Mouse (Mus musculus) heart, postnatal 36 days (tissue): ENCODE measurements around the gene Igf2r. TPM values are rescaled to one million over a fixed set of nuclear protein-coding genes. Genes with fewer than 3 reads are reported as not detected.
"Not testable (repeated sequence)": the region's sequence is repeated elsewhere in the genome, so short reads cannot be mapped to it uniquely, and the experiment has no call there.

Experiments used
- DNase-seq, 2 experiments: peaks; one replicate each; pipeline ENCODE4 v3.0.0; 2021 to 2022
- intact Hi-C: fragments of 180-260 bp; cut with DNase I; formaldehyde crosslinking; loops from one replicate; pipeline ENCODE4 v1.15.1; 2025
- total RNA-seq, 2 experiments: library from RNA; stranded (reverse); gene quantifications; 2 replicates each; pipeline ENCODE4 v1.2.3; 2021

The Igf2r gene
- total RNA-seq, 2 experiments from 2014 or later, result 109 to 113 TPM

DNA sequence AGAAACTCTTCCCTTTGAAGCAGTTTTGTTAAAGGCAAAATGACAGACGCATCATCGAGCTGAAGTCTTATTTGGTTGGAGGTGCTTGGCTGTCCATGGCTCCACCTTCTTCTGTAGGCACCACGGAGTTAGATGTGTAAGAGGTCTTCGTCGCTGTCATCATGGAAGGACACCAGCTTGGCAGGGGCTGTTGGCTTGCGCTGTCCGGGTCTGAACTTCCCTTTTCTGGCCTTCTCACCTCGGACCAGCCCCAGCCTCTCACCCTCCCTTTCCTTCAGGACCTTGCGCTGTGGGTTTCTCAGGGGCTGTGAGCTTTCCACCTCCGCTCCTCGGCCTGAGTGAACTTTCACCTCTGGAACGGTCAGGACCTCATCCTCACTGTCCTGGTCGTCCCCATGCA is 85.9 kb downstream of the Igf2r start:
- no peak for DNase-seq
- intact Hi-C loops, result no loop called here

GRCm38 (mm10) chr17:12678261-12678660 is 91.2 kb downstream of the Igf2r start:
- no peak for DNase-seq
- intact Hi-C loops, result loop anchor here (2.0 kb wide), 1 partner anchor 17 kb away; no protein-coding TSS in a partner anchor

DNA sequence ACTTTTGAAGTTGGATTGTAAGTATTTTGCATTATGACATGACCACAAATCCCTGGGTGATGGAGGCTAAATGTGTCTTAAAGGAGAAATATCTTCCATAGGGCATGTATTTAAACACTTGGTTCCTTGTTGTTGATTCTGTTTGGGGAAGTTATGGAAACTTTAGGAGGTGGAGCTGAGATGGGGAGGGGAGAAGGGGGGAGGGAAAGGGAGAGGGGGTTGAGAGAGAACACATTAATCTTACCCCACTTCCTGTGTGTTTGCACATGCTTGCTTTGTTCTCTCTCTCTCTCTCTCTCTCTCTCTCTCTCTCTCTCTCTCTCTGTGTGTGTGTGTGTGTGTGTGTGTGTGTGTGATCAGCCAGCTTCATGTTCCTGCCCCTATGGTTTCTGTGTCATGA is 92.3 kb downstream of the Igf2r start:
- no peak for DNase-seq
- intact Hi-C loops, result no loop called here

GRCm38 (mm10) chr17:12675646-12676045 is 93.8 kb downstream of the Igf2r start, which contains the start of gene Slc22a1:
Gene Slc22a1, minus strand, starts transcription at chr17:12675829.
- intact Hi-C loops, result no loop called here
- DNase-seq, result no peak

DNA sequence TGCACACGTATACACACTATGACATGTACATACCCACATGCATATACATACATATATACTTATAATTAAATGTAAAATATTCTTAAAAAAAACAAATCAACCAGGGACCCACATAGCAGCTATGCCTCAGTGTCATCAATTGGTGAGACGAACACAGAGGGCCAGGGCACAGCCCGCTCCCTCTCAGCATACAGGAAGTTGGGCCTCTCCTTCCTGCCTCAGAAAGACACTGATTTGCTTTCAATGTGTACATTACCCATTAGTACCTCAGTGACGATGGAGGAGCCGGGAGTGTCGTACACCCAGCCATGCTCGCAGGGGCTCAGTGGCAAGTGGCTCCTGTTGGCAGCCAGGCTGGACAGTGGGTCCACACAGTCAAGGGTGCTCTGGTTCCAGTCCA is 94.5 kb downstream of the Igf2r start:
- intact Hi-C loops, result not testable (repeated sequence)

DNA sequence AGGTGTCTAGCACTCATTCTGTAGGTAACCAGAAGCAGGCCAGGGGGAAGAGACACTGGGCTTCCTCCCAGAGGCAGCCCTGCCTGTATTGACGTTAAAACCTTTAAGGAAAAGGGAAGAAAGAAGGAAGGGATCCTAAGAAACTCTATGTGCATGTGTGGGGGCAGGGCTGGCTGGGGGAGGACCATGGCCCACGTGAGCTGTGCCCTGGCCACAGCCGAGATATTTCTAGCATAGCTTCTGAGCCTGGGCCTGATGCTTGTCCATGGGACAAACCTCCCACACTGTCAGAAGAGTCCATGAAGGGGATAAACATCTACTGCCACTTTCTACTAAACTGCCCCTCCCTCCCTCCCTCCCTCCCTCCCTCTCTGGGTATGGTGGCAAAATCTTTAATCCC is 95.6 kb downstream of the Igf2r start:
- intact Hi-C loops, result no loop called here
- DNase-seq, result no peak

More for the DNA sequence above, 94.5 kb downstream of the Igf2r start:
- DNase-seq, result not testable (repeated sequence)

DNA sequence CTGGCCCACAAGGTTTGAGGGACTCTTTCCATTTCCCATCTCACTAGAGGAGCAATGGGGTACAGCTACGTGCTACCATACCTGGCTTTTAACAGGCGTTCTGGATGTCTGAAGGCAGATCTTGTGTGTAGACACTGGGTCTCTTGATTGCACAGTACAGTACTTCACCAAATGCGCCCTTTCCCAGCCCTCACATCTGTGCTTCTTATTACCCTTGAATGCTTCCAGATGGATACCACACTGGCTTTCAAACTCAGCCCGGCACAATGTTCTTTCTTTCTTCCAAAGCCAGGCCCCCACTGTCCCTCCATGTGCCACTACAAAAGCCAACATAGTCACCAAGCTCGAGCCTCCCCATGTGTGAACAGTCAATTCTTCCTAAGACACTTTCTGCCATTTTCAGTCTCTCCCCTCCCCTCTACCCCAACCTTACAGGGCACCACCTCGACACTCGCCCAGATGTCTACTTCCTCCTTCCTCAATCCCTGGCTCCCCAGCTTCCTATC is 97.1 kb downstream of the Igf2r start:
- DNase-seq, result no peak
- intact Hi-C loops, result no loop called here

GRCm38 (mm10) chr17:12671029-12671605 is 98.3 kb downstream of the Igf2r start:
- DNase-seq, result no peak
- intact Hi-C loops, result no loop called here

DNA sequence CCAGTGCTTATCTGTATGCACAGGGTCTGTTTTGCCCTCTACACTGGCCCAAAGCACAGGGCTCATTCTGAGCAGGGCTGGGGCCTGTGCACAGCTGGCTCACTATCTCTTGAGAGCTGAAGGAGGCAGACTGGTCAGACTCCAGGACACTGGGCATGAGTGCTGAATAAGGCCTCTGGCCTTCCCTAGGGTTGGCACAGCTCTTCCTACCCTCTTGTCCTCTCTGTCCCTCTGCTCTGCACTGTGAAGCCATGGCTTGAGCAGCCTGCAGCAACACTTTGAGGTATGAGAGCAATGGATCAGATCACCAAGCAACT is 100.1 kb downstream of the Igf2r start:
- no peak for DNase-seq
- intact Hi-C loops, result no loop called here

DNA sequence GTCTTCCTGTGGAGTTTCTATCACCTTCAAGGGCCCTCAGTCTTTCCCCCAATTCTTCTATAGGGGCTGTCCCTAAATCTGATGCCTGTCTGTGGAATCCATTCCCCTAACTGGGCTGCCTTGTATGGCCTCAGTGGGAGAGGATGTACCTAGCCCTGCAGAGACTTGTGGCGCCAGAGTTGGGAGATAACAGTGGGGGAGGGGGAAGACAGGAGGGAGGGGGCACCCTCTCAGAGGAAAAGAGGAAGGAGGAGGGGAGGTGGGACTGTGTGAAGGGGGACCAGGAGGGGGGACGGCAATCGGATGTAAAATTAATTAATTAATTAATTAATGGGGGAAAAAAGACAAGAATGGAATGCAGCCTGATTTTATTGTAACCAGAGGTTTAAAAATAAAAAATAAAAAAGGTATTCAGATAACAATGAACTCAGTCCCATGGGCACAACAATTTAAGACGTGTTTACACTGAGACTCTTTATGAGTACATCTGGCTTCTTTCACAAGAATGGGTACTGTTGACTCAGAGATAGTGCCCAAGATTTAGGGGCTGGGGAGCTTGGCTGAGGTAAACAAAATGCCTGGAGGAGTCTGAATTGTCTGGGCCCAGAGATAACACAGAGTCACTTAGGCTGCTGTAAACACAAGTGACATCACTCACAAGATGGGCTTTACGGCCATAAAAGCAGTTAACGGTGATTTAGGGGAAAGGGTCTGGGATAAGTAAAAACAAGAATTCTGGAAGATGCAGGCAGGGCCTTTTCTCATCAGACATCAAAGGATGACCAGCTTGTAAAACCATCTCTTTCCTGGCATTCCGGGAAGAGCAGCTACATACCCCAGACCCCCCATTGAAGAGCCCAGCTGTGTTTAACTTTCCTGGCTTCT is 100.7 kb downstream of the Igf2r start:
- intact Hi-C loops, result no loop called here
- no peak for DNase-seq

DNA sequence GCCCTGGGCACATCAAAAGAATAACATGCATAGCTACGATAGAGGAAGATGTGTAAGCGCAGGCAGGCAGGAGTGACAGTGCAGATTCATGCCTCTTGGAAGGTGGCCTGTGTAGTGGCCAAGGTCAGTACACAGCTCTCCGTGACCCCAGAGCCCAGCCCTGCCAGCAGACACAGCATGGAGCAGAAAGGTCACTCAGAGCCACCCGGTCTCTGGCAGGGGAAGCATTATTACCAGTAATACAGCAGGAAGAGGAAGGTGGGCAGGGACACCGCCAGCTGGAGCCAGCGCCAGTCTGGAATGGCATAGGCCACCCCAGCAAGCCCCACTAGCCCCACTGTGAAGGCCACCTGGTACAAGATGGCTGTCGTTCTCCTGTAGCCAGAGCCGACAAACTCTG is 105.3 kb downstream of the Igf2r start:
- intact Hi-C loops, result no loop called here
- DNase-seq, result no peak

DNA sequence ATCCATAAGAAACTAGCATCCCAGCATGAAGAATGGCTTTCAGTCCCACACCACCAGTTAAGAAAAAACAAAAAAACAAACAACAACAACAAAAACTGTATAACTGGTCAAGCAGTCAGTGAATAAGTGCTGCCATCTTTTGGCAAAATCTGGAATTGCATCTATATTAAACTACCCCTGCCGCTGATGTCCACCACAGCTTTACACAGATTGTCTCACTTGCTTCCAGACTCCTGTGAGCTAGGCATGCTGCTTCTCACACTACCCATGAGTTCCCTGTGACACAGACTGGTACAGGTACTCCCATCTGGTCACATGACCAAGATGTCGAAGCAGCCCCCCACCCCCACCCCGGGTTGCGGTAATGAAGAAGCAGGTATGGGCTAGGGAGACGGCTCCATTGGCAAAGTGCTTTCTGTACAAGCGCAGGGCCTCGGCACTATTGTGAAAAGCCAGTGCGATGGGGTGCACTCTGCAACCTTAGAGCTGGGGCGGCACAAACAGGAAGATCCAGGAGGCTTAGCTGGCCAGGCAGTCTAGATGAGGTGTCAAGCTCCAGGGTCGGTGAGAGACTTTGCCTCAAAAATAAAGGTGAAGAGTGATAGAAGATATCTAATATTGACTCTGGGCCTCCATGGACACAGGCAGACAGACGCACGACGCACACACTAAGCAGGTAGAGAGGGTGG is 108.7 kb downstream of the Igf2r start:
- intact Hi-C loops, result loop anchor here (1.0 to 2.0 kb wide), 4 partner anchors 98 to 244 kb away; no protein-coding TSS in a partner anchor
- peak; percentile 25 to 33 for DNase-seq

- no peak for DNase-seq
- intact Hi-C loops, result no loop called here
Measured at GRCm38 (mm10) chr17:12659233-12659632, 110.2 kb downstream of the Igf2r start.

DNA sequence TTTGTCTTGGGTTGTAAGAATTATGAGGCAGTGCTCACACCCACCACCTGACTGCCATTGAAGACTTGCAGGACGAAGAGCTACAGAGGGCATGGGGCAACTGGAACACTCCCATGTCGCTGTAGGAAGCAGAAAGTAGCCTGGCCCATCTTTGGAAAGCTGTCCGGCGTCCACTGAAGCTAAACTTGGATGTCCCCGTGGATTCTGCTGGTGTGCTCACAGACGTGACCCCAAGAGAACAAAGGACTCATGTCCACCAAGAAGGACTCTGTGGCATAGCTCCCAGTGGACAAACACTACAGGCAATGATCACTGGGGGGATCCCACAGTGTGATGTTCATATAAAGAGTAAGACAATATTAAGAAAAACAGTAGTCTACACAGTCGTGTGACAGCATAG is 110.7 kb downstream of the Igf2r start:
- no peak for DNase-seq
- intact Hi-C loops, result no loop called here

DNA sequence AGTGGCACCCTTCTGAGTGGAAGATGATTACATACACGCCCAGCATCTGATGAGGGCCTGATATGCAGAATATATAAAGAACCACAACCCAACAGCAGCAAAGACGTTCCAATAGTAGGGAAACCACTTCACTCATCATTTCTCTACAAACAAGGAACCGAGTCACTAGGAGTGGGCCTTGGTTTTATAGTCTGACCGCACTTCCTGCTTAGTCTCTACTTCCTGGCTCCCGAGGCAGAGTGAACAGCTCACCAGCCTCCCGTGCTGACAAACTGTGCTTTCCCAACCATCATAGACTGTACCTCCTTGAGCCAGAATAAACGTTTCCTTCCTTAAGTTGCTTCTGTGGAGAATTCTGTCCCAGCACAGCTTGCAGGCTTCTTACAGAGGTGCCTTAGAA is 113.6 kb downstream of the Igf2r start:
- intact Hi-C loops, result no loop called here
- DNase-seq, result no peak

DNA sequence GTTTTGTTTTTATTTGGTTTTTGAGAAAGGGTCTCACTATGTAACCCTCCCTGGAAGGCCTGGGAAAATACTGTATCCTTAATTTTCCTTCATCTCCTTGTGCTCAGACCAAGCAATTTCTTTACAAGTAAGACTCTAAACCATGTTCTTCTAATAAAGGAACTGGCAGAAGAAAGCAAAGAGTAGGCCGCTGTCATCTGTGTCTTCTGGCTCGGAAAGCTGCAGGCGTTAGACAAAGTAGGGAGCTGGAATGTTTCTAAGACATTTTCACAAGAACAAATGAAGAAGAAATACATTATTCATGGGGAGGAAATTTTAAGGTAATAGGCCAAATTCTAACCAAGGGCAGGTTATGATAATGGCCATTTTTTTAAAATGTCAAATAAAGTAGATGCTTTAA is 115.4 kb downstream of the Igf2r start:
- DNase-seq, result no peak
- intact Hi-C loops, result no loop called here

DNA sequence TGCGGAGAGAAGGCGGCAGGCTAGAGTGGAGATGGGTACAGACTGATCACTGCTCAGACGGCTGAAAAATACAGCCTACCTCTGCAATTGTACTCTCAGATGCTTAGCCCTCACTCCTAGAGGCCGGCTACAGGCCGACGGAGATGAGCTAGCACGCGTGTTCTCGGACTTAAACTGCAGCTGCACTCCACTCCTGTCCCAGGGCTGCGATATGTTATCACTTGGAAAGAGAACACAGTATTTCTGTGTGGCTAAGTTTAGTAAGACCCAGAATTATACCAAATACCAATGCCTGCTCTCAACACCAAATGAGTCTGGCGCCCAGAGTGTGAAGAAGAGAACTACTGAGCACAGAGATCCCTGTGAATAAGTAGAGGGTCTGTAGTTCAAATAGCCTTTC is 116.9 kb downstream of the Igf2r start:
- no peak for DNase-seq
- intact Hi-C loops, result no loop called here

GRCm38 (mm10) chr17:12645461-12645860 is 124.0 kb downstream of the Igf2r start:
- no peak for DNase-seq
- intact Hi-C loops, result no loop called here

DNA sequence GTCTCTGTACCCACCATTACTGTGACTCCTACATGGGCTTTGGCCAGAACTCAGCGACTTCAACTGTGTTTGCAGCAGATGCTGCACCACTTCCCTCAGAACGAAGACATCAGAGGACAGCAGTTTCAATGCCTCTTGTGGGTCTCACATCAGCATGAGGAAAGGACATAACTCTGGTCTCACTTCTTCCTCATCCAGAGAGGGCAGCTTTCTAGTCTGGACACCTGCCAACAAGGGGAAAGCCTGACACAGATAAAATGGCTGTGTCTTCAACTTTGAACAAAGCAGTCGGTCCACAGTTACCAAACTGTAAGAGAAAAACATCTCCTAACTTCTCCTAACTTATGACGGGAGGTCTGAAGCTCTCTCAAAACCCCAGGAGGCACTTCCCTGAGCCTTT is 128.4 kb downstream of the Igf2r start:
- DNase-seq, result no peak
- intact Hi-C loops, result no loop called here

GRCm38 (mm10) chr17:12639585-12639984 is 129.9 kb downstream of the Igf2r start:
- no peak for DNase-seq
- intact Hi-C loops, result no loop called here

GRCm38 (mm10) chr17:12634814-12635213 is 134.7 kb downstream of the Igf2r start:
- DNase-seq, result no peak
- intact Hi-C loops, result no loop called here
